Mouse (Mus musculus): ENCODE results near the gene Maml2. TPM values are rescaled to one million over a fixed set of nuclear protein-coding genes. Genes with fewer than 3 reads are reported as not detected.

Maml2 gene
- polyA plus RNA-seq, 1 experiment, result 0.02 TPM

GRCm38 (mm10) chr9:13513135-13513534 lies 215.4 kb downstream of the Maml2 start:
- TF ChIP-seq GATA1 (IDR thresholded peaks at IDR 0.05; ENCODE audit: low read length), result no peak
- no peak for TF ChIP-seq TAL1 (IDR thresholded peaks at IDR 0.05; ENCODE audit: low read length)
- Histone ChIP-seq H3K36me3 (ENCODE audit: control insufficient read depth) (no peaks in the 10 kb centered on the region), H3K27me3 (ENCODE audit: control insufficient read depth) (no peaks in the 10 kb centered on the region), H3K4me3 (replicated peaks) (no peak overlapping the region), H3K9me3 (ENCODE audit: control insufficient read depth, low read length) (no peaks in the 10 kb centered on the region), H3K4me1 (ENCODE audit: control insufficient read depth) (no peaks in the 10 kb centered on the region)

GRCm38 (mm10) chr9:13514435-13514834 lies 216.7 kb downstream of the Maml2 start:
- Histone ChIP-seq H3K4me1 (ENCODE audit: control insufficient read depth) (no peaks in the 10 kb centered on the region), H3K4me3 (replicated peaks) (no peak overlapping the region), H3K9me3 (ENCODE audit: control insufficient read depth, low read length) (no peaks in the 10 kb centered on the region), H3K36me3 (ENCODE audit: control insufficient read depth) (no peaks in the 10 kb centered on the region), H3K27me3 (ENCODE audit: control insufficient read depth) (no peaks in the 10 kb centered on the region)
- TF ChIP-seq GATA1 (IDR thresholded peaks at IDR 0.05; ENCODE audit: low read length) (no peak), TAL1 (IDR thresholded peaks at IDR 0.05; ENCODE audit: low read length) (no peak)

- Histone ChIP-seq H3K27me3 (ENCODE audit: control insufficient read depth) (no peaks in the 10 kb centered on the region), H3K4me3 (replicated peaks) (no peak overlapping the region), H3K4me1 (ENCODE audit: control insufficient read depth) (no peaks in the 10 kb centered on the region), H3K9me3 (ENCODE audit: control insufficient read depth, low read length) (no peaks in the 10 kb centered on the region), H3K36me3 (ENCODE audit: control insufficient read depth) (no peaks in the 10 kb centered on the region)
- TF ChIP-seq GATA1 (IDR thresholded peaks at IDR 0.05; ENCODE audit: low read length) (no peak), TAL1 (IDR thresholded peaks at IDR 0.05; ENCODE audit: low read length) (no peak)
Measured at GRCm38 (mm10) chr9:13515976-13516375, 218.2 kb downstream of the Maml2 start.

GRCm38 (mm10) chr9:13518031-13518430 lies 220.3 kb downstream of the Maml2 start:
- TF ChIP-seq GATA1 (IDR thresholded peaks at IDR 0.05; ENCODE audit: low read length) (no peak), TAL1 (IDR thresholded peaks at IDR 0.05; ENCODE audit: low read length) (no peak)
- Histone ChIP-seq H3K4me3 (replicated peaks) (no peak overlapping the region), H3K9me3 (ENCODE audit: control insufficient read depth, low read length) (no peaks in the 10 kb centered on the region)

GRCm38 (mm10) chr9:13518441-13518971 lies 220.7 kb downstream of the Maml2 start:
- no peak for TF ChIP-seq GATA1 (IDR thresholded peaks at IDR 0.05; ENCODE audit: low read length)
- TF ChIP-seq TAL1 (IDR thresholded peaks at IDR 0.05; ENCODE audit: low read length), result no peak
- no peaks in the 10 kb centered on the region for H3K9me3 ChIP-seq (ENCODE audit: control insufficient read depth, low read length)
- no peaks in the 10 kb centered on the region for H3K27me3 ChIP-seq (ENCODE audit: control insufficient read depth)
- H3K4me3 ChIP-seq (replicated peaks), result no peak overlapping the region
- H3K4me1 ChIP-seq (ENCODE audit: control insufficient read depth), result no peaks in the 10 kb centered on the region
- no peaks in the 10 kb centered on the region for H3K36me3 ChIP-seq (ENCODE audit: control insufficient read depth)

More at GRCm38 (mm10) chr9:13518031-13518430, 220.3 kb downstream of the Maml2 start:
- Histone ChIP-seq H3K4me1 (ENCODE audit: control insufficient read depth) (no peaks in the 10 kb centered on the region), H3K27me3 (ENCODE audit: control insufficient read depth) (no peaks in the 10 kb centered on the region), H3K36me3 (ENCODE audit: control insufficient read depth) (no peaks in the 10 kb centered on the region)

- TF ChIP-seq TAL1 (IDR thresholded peaks at IDR 0.05; ENCODE audit: low read length) (no peak), GATA1 (IDR thresholded peaks at IDR 0.05; ENCODE audit: low read length) (no peak)
- Histone ChIP-seq H3K4me1 (ENCODE audit: control insufficient read depth) (no peaks in the 10 kb centered on the region), H3K36me3 (ENCODE audit: control insufficient read depth) (no peaks in the 10 kb centered on the region), H3K4me3 (replicated peaks) (no peak overlapping the region), H3K27me3 (ENCODE audit: control insufficient read depth) (no peaks in the 10 kb centered on the region), H3K9me3 (ENCODE audit: control insufficient read depth, low read length) (no peaks in the 10 kb centered on the region)
Measured at GRCm38 (mm10) chr9:13522061-13522820, 224.5 kb downstream of the Maml2 start.

GRCm38 (mm10) chr9:13523046-13523445 lies 225.3 kb downstream of the Maml2 start:
- no peak overlapping the region for H3K4me3 ChIP-seq (replicated peaks)

GRCm38 (mm10) chr9:13525075-13525474 lies 227.3 kb downstream of the Maml2 start:
- Histone ChIP-seq H3K36me3 (ENCODE audit: control insufficient read depth) (no peaks in the 10 kb centered on the region), H3K4me3 (replicated peaks) (no peak overlapping the region), H3K4me1 (ENCODE audit: control insufficient read depth) (no peaks in the 10 kb centered on the region), H3K9me3 (ENCODE audit: control insufficient read depth, low read length) (no peaks in the 10 kb centered on the region), H3K27me3 (ENCODE audit: control insufficient read depth) (no peaks in the 10 kb centered on the region)
- TF ChIP-seq TAL1 (IDR thresholded peaks at IDR 0.05; ENCODE audit: low read length), result no peak
- no peak for TF ChIP-seq GATA1 (IDR thresholded peaks at IDR 0.05; ENCODE audit: low read length)

More at GRCm38 (mm10) chr9:13523046-13523445, 225.3 kb downstream of the Maml2 start:
- Histone ChIP-seq H3K27me3 (ENCODE audit: control insufficient read depth) (no peaks in the 10 kb centered on the region), H3K4me1 (ENCODE audit: control insufficient read depth) (no peaks in the 10 kb centered on the region), H3K9me3 (ENCODE audit: control insufficient read depth, low read length) (no peaks in the 10 kb centered on the region), H3K36me3 (ENCODE audit: control insufficient read depth) (no peaks in the 10 kb centered on the region)
- no peak for TF ChIP-seq GATA1 (IDR thresholded peaks at IDR 0.05; ENCODE audit: low read length)
- TF ChIP-seq TAL1 (IDR thresholded peaks at IDR 0.05; ENCODE audit: low read length), result no peak

- Histone ChIP-seq H3K4me1 (ENCODE audit: control insufficient read depth) (no peaks in the 10 kb centered on the region), H3K36me3 (ENCODE audit: control insufficient read depth) (no peaks in the 10 kb centered on the region), H3K4me3 (replicated peaks) (no peak overlapping the region), H3K27me3 (ENCODE audit: control insufficient read depth) (no peaks in the 10 kb centered on the region), H3K9me3 (ENCODE audit: control insufficient read depth, low read length) (no peaks in the 10 kb centered on the region)
- no peak for TF ChIP-seq GATA1 (IDR thresholded peaks at IDR 0.05; ENCODE audit: low read length)
- no peak for TF ChIP-seq TAL1 (IDR thresholded peaks at IDR 0.05; ENCODE audit: low read length)
Measured at GRCm38 (mm10) chr9:13525561-13526255, 228.0 kb downstream of the Maml2 start.
